Mouse (Mus musculus) E14TG2a.4 (cell line): ENCODE measurements around the gene Gpx1.

Experiments
- CTCF ChIP-seq: conservative IDR thresholded peaks from 2 replicates; pipeline ENCODE4 v1.5.1; 2014; ENCODE audit warnings: low read length
- NANOG ChIP-seq: IDR thresholded peaks from 2 replicates; pipeline ENCODE4 v1.6.1; 2014; ENCODE audit warnings: borderline replicate concordance, low read length, mixed read lengths
- POU5F1 ChIP-seq: IDR thresholded peaks from 2 replicates; pipeline ENCODE4 v1.6.1; 2014; ENCODE audit warnings: low read length, borderline replicate concordance

DNA sequence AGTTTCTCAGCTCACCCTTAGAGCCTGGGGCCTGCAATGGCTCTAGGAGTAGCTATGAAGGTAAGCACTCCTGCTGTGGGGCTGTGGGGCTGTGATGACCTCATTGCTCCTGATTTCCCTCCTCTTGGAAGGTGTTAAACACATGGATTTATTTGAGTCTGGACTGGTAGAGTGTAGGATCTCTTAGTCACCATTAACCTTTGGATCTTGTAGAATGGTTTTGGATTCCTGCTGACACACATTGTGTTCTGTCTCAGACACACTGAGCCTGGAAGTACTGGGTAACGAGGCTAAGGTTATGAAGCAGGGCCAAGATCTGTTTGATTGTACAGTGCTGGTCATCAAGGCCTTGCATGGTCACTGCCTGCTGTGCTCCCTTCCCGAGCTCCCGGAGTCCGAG, 40.6 kb downstream of the Gpx1 start:
- TF ChIP-seq CTCF (no peak), POU5F1 (no peak), NANOG (no peak)
